Mouse (Mus musculus) embryo, embryonic 11 days (tissue): ENCODE results near the gene Aqp5.

Experiments
- DNase-seq: peaks from one replicate; pipeline ENCODE4 v3.0.0-alpha.2; 2015

Aqp5 gene

DNA sequence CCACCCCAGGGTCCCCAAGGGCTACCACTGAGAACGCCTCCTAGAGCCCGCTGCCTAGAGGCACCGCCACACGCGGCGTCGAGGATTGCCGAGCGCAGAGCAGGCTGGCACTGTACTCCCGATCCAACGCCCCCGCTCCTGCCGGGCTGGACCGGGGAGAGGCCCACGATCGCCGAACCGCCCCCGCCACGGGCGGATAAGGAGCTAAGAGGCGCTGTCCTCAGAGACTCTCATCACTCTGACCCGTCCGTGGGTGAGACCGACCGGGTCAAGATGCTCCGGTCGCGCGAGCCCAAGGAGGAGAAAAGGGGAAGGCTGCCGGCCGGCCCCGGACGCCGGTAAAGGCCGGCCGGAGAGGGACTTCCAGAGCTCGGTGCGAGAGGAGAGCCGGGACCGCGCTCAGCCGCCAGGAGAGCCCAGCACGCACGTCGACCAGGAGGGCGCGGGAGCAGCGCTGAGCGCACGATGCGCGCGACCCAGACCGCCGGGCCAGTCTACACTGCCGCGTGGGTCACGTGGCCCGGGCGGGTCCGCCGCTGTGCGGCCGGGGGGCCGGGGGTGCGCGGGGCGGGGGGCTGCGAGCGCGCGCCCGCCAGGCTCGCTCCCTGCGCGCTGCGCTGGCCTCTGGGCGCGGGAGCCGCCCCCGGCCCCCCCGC is at the start of gene Aqp5:
TSS of gene Aqp5 (plus strand) at position 354 of the 656 bp plus-strand sequence.
- DNase-seq: peak; percentile 70

DNA sequence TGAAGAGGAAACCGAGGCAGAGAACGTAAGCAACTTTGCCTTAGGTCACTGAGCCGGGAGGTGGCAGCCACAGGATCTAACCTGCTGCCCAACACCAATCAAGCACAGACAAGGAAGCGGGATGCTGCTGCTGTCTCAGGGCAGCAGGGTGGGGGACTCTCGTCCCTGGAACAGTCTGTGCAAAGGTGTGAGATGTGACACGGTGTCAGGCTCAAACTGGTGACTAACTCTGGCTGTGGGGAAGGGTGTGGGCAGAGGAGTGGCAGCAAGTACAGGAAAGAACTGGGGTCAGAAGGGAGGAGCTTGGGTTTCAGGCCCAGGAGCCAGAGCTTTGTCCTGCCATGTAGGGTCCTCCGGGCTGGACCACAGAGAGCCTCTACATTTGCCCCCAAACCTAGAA is 46.5 kb upstream of the Aqp5 start:
- DNase-seq: no peak

GRCm38 (mm10) chr15:99546596-99546995 is 44.0 kb upstream of the Aqp5 start:
- DNase-seq: peak; percentile 71

DNA sequence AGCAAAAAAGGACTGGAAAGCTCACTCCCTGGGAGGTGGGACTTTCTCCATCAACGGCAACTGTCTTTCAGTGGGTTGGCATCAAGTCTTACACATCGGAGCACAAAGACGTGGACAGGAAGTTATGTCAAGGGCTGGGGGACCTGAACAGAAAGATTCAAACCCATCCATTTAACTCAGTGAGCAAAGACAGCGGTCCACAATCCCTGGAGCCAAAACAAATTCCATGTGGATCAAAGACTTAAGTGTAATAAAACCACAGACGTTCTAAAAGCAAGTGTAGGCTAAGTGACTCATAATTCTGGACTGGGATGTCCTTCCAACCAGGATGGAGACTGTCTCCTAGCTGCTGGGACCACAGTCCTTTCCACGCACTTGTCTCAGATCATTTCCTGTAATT is 42.9 kb upstream of the Aqp5 start:
- no peak for DNase-seq

GRCm38 (mm10) chr15:99549901-99550300 is 40.7 kb upstream of the Aqp5 start:
- DNase-seq: no peak

DNA sequence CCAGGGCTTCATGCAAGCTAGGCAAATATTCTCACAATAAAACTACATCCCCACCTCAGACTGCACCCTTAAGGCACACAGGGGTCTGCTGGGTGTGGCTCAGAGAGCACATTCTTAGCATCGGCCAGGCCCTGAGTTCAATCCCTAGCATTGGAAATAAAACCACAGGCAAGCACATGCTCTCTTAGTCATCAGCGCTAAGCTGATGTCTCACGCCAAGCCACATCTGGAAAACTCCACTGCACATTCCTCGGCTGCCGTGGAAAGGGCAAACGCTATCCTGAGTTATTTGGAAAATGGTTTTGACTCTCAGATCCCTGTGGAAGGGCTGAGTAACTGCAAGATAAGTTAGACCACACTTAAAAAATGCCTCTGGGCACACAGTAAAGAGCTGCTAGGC is 36.8 kb upstream of the Aqp5 start:
- DNase-seq: no peak

GRCm38 (mm10) chr15:99558947-99559346 is 31.6 kb upstream of the Aqp5 start:
- DNase-seq: no peak

DNA sequence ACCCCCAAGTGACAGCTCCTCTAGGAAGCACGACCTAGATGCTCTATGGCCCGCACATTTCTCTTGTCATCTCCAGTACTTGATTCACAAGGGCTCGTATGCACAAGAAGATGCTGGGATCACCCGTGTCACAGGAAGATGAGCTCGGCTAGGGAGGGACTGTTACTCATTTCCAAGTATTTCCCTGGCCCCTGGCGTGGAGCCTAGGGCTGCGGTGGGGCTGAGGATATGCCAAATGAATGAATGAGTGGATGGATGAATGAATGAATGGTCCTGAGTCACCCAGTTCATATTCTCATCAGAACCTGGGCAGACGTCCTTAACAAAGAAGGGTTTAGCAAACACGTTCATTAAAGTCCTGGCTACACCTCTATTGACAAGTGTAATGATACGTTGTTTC is 30.3 kb upstream of the Aqp5 start:
- no peak for DNase-seq

DNA sequence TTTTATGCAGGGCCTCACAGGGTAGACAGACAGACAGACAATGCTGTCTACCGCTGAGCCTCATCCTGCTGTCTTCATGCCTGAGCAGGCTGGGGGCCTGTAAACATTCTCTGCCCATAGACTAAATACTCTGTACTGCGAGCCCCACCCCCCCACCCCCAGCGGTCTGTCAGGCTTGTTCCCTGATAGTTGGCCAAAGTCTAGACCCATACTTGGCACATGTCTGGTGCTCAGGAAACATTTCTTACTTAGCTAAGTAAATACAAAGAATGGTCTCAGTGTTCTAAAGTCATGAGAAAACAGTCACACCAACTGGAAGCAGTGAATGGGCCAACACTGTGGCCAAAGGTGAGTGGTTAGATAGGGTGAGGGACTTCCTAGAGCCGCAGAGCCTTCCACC is 23.2 kb upstream of the Aqp5 start:
- no peak for DNase-seq

GRCm38 (mm10) chr15:99568682-99569081 is 21.9 kb upstream of the Aqp5 start:
- DNase-seq: no peak

GRCm38 (mm10) chr15:99569123-99569522 is 21.5 kb upstream of the Aqp5 start:
- no peak for DNase-seq

DNA sequence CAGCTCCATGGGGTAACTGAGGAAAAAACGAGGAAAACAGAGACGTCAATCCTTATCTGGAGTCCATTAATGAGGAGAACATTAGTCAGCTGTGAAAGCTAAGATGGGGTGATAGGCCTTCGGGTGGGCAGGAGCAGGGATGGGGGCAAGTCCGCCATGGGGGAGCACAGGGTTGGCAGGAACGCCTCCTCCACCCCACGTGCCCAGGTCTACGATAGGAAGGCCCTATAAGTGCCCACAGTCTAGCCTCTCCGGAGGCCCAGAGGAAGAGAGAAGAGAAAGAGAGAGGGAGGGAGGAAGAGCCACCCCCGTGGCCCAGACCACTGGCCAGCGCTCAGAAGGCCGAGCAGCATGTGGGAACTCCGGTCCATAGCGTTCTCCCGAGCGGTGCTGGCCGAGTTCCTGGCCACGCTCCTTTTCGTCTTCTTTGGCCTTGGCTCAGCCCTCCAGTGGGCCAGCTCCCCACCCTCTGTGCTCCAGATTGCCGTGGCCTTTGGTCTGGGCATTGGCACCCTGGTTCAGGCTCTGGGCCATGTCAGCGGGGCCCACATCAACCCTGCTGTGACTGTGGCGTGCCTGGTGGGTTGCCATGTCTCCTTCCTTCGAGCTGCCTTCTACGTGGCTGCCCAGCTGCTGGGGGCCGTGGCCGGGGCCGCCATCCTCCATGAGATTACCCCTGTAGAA is 11.6 kb upstream of the Aqp5 start, which contains the start of gene Aqp2:
TSS of gene Aqp2 (plus strand) at position 254 of the 684 bp plus-strand sequence.
- no peak for DNase-seq

GRCm38 (mm10) chr15:99583463-99584344 is 6.9 kb upstream of the Aqp5 start:
- peak; percentile 77 for DNase-seq

DNA sequence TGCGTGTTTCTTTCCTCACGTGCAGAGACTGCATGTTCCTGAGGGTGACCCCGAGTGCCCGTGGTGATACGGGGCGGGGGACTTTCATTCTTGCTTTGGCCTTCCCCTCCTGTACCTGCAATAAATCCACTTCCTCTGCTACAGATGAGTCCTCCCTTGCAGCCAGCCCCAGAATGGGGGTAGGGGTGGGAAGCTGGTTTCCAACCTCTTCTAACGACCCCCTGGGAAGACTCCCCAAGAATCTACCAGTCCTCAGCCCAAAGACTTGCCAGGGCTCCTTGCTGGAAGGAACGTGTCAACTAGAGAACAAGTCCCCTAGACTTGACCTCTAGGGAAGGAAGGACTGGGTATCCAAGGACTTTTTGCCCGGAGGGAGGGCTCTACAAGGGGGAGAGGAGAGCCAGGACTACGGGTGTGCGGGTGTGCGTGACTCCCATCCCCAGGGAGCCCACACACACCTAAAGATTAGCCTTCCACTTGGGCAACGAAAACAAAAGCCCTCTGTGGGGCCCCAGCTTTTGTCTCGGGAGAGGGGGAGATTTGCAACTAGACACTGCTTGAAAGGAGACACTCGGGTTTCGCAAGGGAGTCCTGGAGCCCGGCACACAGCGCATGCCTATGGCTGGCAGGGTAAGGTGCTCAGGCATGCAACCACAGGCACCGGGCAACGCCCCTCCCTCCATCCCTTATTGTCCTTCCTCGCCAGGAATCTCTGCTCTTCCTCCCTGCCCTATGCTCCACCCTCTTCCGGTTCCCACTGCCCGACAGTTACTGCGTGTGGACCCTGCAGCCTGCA is 6.0 kb upstream of the Aqp5 start:
- DNase-seq: peak; percentile 53

DNA sequence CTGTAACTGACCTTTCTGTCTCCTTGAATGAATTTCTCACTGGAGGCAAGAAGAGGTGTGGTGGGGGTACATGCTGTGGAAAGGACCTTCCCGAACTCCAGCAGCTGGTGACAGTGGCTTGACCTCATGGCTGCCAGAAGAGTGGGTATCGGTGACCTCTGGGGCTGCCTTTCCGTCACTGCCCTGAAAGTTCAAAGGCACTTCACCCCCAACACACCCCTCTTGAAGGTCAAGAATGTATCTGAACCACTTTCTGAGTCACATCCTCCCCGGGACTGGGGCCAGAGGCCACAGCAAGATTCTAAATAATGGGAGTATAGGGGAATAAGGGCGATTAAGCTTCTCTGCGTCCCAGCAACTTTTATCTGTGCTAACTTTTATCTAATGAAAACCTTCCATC is 4.8 kb upstream of the Aqp5 start:
- DNase-seq: no peak

DNA sequence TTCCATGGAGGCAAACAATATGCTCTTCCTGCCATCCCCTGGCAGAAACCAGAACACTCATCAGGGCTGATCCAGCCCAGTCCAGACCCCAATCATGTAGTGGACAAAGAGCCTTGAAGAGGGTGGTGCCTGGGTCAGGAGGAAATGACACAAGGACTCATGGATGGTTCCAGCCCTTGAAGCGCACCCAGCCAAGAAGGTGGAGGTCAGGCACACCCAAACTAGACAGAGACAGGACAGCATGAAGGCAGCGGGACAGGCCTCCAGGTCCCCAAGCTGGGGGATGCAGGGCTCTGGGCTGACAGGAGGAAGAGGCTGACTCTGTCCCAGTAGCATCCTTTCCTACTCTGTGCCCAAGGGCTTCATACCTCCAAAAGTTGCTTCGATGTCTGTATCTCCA is 4.1 kb upstream of the Aqp5 start:
- DNase-seq: no peak

DNA sequence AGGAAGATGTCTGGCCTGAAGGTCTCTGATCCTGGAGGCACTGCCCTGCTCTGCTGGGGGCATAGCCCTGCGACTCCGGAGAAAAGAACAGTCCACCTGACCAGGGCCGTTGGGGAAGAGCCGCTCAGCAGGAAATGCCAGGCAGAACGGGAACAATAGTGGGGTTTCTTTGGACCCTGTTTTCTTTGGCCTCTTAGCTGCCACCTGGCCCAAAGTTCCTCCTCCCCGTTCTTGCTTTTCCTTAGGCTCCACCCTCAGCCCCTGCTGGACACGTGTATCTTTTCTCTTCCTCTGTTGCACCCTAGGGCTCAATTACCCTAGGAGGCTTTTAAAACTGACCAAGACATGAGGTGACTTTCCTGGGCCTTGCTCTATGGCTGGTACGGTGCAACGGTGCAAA is 1.3 kb upstream of the Aqp5 start:
- no peak for DNase-seq

GRCm38 (mm10) chr15:99589704-99590103 is 878 bp upstream of the Aqp5 start:
- no peak for DNase-seq

DNA sequence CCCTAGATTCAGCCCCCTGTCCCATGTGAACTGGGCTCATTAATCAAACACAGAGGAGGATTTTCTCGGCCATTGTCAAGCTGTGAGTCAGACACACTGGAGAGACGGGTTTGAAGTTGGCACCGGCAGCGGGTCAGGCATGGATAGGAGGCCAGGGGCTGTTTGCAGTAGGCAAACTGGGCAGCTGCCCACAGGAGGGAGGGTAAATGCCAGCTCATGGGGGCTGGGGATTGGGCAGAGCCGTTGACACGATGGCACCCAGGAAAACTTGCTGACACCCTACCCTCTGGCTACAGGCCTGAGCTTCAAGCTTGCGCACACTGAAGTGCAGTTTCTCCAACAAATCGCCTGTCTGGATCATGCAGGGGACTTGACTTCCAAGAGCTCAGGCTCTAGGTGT is 1.6 kb downstream of the Aqp5 start:
- DNase-seq: no peak

- DNase-seq: no peak
These were observed 2.3 kb downstream of the Aqp5 start for GRCm38 (mm10) chr15:99592877-99593276.

DNA sequence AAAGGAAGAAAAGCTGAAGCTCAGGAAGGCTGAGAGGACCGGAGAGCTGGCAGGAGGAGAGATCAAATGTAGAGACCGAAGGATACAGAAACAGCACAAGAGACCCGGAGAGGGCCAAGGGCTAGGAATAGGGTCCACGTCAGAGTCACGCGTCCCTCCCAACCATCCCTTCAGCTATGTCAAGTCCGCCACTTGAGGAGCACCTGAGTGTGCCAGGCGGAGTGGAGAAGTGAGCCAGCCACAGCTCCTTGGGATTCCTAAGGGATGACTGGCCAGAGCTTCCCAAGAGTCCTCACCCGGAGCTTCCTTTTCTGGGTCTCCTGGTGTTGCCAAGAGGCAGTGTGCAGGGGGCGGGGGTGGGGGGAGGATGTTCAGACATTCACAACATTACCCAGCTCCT is 4.4 kb downstream of the Aqp5 start:
- no peak for DNase-seq

GRCm38 (mm10) chr15:99596056-99596687 is 5.6 kb downstream of the Aqp5 start:
- DNase-seq: peak; percentile 88
